Mouse (Mus musculus) c-Kit-negative CD71-positive TER-119-positive erythroid progenitor cells, embryonic 14.5 days (primary cell): ENCODE results near the gene Scn1b.

Source experiments
- DNase-seq: peaks from one replicate; pipeline ENCODE4 v3.0.0-alpha.2; 2013; ENCODE audit warnings: low read depth, low spot score

The Scn1b gene

GRCm38 (mm10) chr7:31117465-31117864 lies 9.3 kb downstream of the Scn1b start:
- no peak for DNase-seq

GRCm38 (mm10) chr7:31116721-31117145 lies 10.1 kb downstream of the Scn1b start:
- DNase-seq: no peak

GRCm38 (mm10) chr7:31115587-31116043 lies 11.2 kb downstream of the Scn1b start:
- DNase-seq: no peak

GRCm38 (mm10) chr7:31115182-31115581 lies 11.6 kb downstream of the Scn1b start, which contains the start of gene Hpn:
TSS of gene Hpn (minus strand) at chr7:31115290.
- DNase-seq: no peak

GRCm38 (mm10) chr7:31114646-31115045 lies 12.2 kb downstream of the Scn1b start:
- DNase-seq: no peak

GRCm38 (mm10) chr7:31113800-31114199 lies 13.0 kb downstream of the Scn1b start:
- DNase-seq: no peak

GRCm38 (mm10) chr7:31112036-31112435 lies 14.8 kb downstream of the Scn1b start:
- no peak for DNase-seq

- DNase-seq: no peak
These were observed 15.9 kb downstream of the Scn1b start for GRCm38 (mm10) chr7:31110861-31111385.

GRCm38 (mm10) chr7:31109796-31110195 lies 17.0 kb downstream of the Scn1b start:
- no peak for DNase-seq

GRCm38 (mm10) chr7:31109091-31109490 lies 17.7 kb downstream of the Scn1b start:
- DNase-seq: no peak

GRCm38 (mm10) chr7:31107781-31108180 lies 19.0 kb downstream of the Scn1b start:
- no peak for DNase-seq

GRCm38 (mm10) chr7:31106166-31106565 lies 20.6 kb downstream of the Scn1b start:
- DNase-seq: no peak

- no peak for DNase-seq
These were observed 21.6 kb downstream of the Scn1b start for GRCm38 (mm10) chr7:31105061-31105768.

GRCm38 (mm10) chr7:31100786-31101185 lies 26.0 kb downstream of the Scn1b start:
- DNase-seq: no peak

GRCm38 (mm10) chr7:31099612-31099982 lies 27.2 kb downstream of the Scn1b start:
- DNase-seq: no peak

- no peak for DNase-seq
These were observed 27.8 kb downstream of the Scn1b start for GRCm38 (mm10) chr7:31098697-31099611.

GRCm38 (mm10) chr7:31097583-31098248 lies 29.1 kb downstream of the Scn1b start:
- no peak for DNase-seq

GRCm38 (mm10) chr7:31096892-31097564 lies 29.8 kb downstream of the Scn1b start:
- DNase-seq: no peak

GRCm38 (mm10) chr7:31094774-31095501 lies 31.9 kb downstream of the Scn1b start:
- DNase-seq: no peak

- no peak for DNase-seq
These were observed 37.1 kb downstream of the Scn1b start for GRCm38 (mm10) chr7:31089721-31090120.

- no peak for DNase-seq
These were observed 38.6 kb downstream of the Scn1b start for GRCm38 (mm10) chr7:31088206-31088605.
